ENCODE assay signal across 20 mouse cellular contexts in the genomic region with DNA sequence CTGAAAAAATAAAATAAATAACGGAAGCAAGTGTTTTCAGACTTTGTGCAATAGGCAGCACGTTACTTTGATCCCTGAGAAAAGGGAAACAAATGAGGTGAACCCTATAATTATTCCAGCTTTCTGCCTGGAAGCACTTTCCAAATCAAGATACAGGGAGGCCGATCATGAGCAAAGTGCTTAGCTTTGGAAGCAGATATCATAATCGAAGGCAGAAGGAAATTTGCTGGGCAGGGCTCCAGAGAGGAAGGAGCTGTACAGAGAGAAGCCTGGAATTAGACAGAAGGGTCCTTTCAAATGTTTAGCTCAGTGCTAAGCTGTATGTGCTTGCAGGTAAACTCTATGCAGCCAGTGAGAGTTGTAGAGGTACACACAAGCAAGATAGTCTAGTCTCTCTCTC.
"Had no signal": no experiment of that assay in that cellular context is flagged by ENCODE, and none has a peak within 500 bp of the region (broad histone marks: within the 10 kb centered on the region; RNA-seq: fewer than 3 reads in every experiment).

No protein-coding gene starts in this region.

- H3K4me2 ChIP-seq: kidney, embryonic 15.5 days; limb, embryonic 15.5 days; liver, embryonic 12.5 days; liver, embryonic 15.5 days; midbrain, embryonic 13.5 days; neural tube, embryonic 13.5 days had no signal

- ATAC-seq: liver, embryonic 12.5 days; lung, postnatal 0 days; midbrain, embryonic 13.5 days; midbrain, embryonic 16.5 days had no signal

- H3K4me3 ChIP-seq: kidney, embryonic 15.5 days; limb, embryonic 15.5 days; liver, embryonic 12.5 days; liver, embryonic 15.5 days; megakaryocyte, embryonic 14.5 days; midbrain, embryonic 10.5 days; midbrain, embryonic 13.5 days; myocyte; neural tube, embryonic 13.5 days had no signal

- H3K36me3 ChIP-seq: kidney, embryonic 15.5 days; limb, embryonic 15.5 days; liver, embryonic 12.5 days; liver, embryonic 15.5 days; midbrain, embryonic 10.5 days; midbrain, embryonic 13.5 days; neural tube, embryonic 13.5 days had no signal

- H3K27ac ChIP-seq: kidney, embryonic 15.5 days; limb, embryonic 15.5 days; liver, embryonic 12.5 days; liver, embryonic 15.5 days; midbrain, embryonic 10.5 days; midbrain, embryonic 13.5 days; neural tube, embryonic 13.5 days had no signal

- H3K9ac ChIP-seq: kidney, embryonic 15.5 days; limb, embryonic 15.5 days; liver, embryonic 12.5 days; liver, embryonic 15.5 days; midbrain, embryonic 13.5 days; neural tube, embryonic 13.5 days had no signal

- H3K27me3 ChIP-seq: kidney, embryonic 15.5 days; limb, embryonic 15.5 days; liver, embryonic 12.5 days; liver, embryonic 15.5 days; megakaryocyte, embryonic 14.5 days; midbrain, embryonic 13.5 days; neural tube, embryonic 13.5 days had no signal

- H3K9me3 ChIP-seq: kidney, embryonic 15.5 days; limb, embryonic 15.5 days; liver, embryonic 12.5 days; liver, embryonic 15.5 days; megakaryocyte, embryonic 14.5 days; midbrain, embryonic 10.5 days; midbrain, embryonic 13.5 days; neural tube, embryonic 13.5 days had no signal

- DNase-seq: kidney, adult 11 months; kidney, adult 8-10 months; kidney, postnatal 10 days; kidney, postnatal 36 days; left cerebral cortex, postnatal 4 days; lung, adult 18-20 months; lung, postnatal 36 days; thymus, adult 18-20 months; thymus, postnatal 36 days had no signal

- H3K4me1 ChIP-seq: kidney, embryonic 15.5 days; limb, embryonic 15.5 days; liver, embryonic 12.5 days; liver, embryonic 15.5 days; megakaryocyte, embryonic 14.5 days; midbrain, embryonic 10.5 days; midbrain, embryonic 13.5 days; neural tube, embryonic 13.5 days had no signal
